Mouse (Mus musculus): Measurements from ENCODE around the gene Mgam. TPM values are rescaled to one million over a fixed set of nuclear protein-coding genes. Genes with fewer than 3 reads are reported as not detected.

Mgam gene
- polyA plus RNA-seq, 1 experiment from 2014 or later, result 0.16 TPM

Other genes starting within 250 kb of the Mgam start
- 8.0 and 10.7 TPM in 2 replicates for gene E330009J07Rik, start 192.7 kb upstream of the Mgam start, polyA plus RNA-seq (2015; fragmentation: Nextera tagmentation; extraction: Ambion mirVana)
- gene Wee2, start 189.7 kb upstream of the Mgam start, polyA plus RNA-seq (2015; fragmentation: Nextera tagmentation; extraction: Ambion mirVana), result not detected in 2 replicates
- 140 and 141 TPM in 2 replicates for gene Ssbp1, start 157.5 kb upstream of the Mgam start, polyA plus RNA-seq (2015; fragmentation: Nextera tagmentation; extraction: Ambion mirVana)
- not detected in 2 replicates for gene Tas2r137, start 137.6 kb upstream of the Mgam start, polyA plus RNA-seq (2015; fragmentation: Nextera tagmentation; extraction: Ambion mirVana)
- gene Tas2r108, start 135.3 kb upstream of the Mgam start, polyA plus RNA-seq (2015; fragmentation: Nextera tagmentation; extraction: Ambion mirVana), result not detected in 2 replicates
- not detected in 2 replicates for gene Prss37, start 109.3 kb upstream of the Mgam start, polyA plus RNA-seq (2015; fragmentation: Nextera tagmentation; extraction: Ambion mirVana)
- gene Olfr461, start 73.8 kb upstream of the Mgam start, polyA plus RNA-seq (2015; fragmentation: Nextera tagmentation; extraction: Ambion mirVana), result not detected in 2 replicates
- not detected in 2 replicates for gene Olfr460, start 59.3 kb upstream of the Mgam start, polyA plus RNA-seq (2015; fragmentation: Nextera tagmentation; extraction: Ambion mirVana)
- 1.6 and 1.8 TPM in 2 replicates for gene Clec5a, start 43.0 kb upstream of the Mgam start, polyA plus RNA-seq (2015; fragmentation: Nextera tagmentation; extraction: Ambion mirVana)
- gene Tas2r138, start 15.5 kb upstream of the Mgam start, polyA plus RNA-seq (2015; fragmentation: Nextera tagmentation; extraction: Ambion mirVana), result not detected in 2 replicates

Data from embryonic facial prominence, embryonic 15.5 days (tissue).